Mouse (Mus musculus) ZHBTc4 (cell line): ENCODE results near the gene Gm20388.
A peak's percentile ranks its signal among the peaks of the same experiment; 100 is the strongest.

ENCODE experiments used
- DNase-seq: peaks from one replicate; pipeline ENCODE4 v3.0.0-alpha.2; 2011; ENCODE audit warnings: low read depth, low spot score

Gm20388 gene

GRCm38 (mm10) chr8:122155964-122156363 is 2245.3 kb downstream of the Gm20388 start:
- DNase-seq: no peak

- DNase-seq: no peak
Measured at GRCm38 (mm10) chr8:122157689-122158088, 2247.0 kb downstream of the Gm20388 start.

GRCm38 (mm10) chr8:122160165-122160564 is 2249.5 kb downstream of the Gm20388 start:
- no peak for DNase-seq

DNA sequence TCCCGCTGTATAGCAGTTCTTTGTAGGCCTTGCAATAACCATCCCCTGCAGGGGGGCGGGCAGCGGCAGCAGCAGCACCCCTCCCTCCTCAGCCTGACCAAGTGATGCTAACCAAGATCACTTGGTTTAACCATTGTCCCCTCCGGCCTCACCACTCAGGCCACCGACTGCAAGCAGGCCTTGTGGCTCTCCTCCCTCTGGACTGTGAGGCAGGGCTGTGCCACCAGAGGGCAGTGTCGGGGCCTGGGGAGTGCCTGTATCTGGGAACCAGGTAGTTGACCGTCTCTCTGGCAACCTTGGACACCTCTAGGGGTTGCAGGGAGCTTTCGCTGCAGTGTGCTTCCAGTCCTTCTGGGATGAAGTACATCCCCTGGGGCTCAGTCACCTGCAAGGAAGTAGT is 2252.4 kb downstream of the Gm20388 start:
- DNase-seq: peak; percentile 79

- no peak for DNase-seq
Measured at GRCm38 (mm10) chr8:122167204-122167860, 2256.7 kb downstream of the Gm20388 start.

- DNase-seq: no peak
Measured at GRCm38 (mm10) chr8:122169446-122169845, 2258.8 kb downstream of the Gm20388 start.

GRCm38 (mm10) chr8:122171823-122172222 is 2261.2 kb downstream of the Gm20388 start:
- no peak for DNase-seq

DNA sequence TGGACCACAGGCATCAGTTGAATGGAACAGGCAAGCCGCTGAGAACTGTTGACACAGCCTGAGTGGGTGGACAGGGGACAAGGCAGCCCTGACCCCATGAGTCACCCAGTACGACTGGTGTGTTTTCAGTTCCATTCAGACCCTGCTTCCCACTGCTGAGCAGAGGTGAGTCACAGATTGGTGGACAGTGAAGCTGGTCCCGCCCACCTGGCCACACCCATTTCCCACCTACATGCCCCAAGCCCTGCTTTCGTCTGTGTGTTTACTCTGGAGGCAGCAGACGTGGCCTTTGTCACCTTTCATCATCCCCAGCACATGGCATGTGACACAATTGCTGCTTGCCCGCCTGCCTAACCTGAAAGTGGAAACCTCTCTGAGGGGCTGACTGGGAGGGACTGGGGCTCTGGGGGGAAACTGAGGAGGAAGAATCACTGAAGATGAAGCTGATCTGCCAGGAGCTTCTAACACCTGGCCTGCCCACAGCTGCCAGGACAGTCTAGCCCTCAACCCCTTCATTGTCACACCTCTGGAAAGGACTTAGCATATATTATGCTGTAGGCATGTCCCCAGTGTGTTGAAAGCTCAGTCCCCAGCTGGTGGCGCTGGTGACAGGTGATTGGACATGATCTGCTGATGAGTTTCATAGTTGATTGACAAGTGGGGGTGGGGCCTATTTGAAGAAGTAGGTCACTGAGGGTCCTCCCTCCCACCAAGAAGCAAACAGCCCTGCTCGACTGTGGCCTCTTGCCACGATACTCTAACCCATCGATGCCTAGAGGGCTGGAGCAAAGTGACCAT is 2263.7 kb downstream of the Gm20388 start:
- DNase-seq: no peak

- no peak for DNase-seq
Measured at GRCm38 (mm10) chr8:122178392-122178890, 2267.8 kb downstream of the Gm20388 start.

- no peak for DNase-seq
Measured at GRCm38 (mm10) chr8:122179354-122179753, 2268.7 kb downstream of the Gm20388 start.

- DNase-seq: no peak
Measured at GRCm38 (mm10) chr8:122180116-122180515, 2269.5 kb downstream of the Gm20388 start.

DNA sequence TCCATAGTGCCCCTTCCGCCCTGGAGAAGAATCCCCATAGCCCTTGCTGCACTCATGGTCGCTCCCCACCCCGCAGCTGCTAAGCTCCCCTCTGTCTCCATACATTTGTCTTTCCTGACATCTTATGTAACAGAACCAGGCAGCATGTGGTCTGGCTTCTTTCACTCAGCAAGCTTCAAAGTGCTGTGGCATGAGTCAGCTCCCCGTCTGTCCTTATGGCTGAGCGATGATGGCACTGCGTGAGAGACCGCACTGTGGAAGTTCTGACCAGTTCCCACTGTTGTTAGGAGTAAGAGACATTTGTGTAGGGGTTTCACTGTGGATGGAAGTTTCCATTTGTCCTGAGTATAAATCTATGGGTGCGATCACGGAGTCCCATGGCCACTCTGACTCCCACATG is 2270.8 kb downstream of the Gm20388 start:
- DNase-seq: no peak

DNA sequence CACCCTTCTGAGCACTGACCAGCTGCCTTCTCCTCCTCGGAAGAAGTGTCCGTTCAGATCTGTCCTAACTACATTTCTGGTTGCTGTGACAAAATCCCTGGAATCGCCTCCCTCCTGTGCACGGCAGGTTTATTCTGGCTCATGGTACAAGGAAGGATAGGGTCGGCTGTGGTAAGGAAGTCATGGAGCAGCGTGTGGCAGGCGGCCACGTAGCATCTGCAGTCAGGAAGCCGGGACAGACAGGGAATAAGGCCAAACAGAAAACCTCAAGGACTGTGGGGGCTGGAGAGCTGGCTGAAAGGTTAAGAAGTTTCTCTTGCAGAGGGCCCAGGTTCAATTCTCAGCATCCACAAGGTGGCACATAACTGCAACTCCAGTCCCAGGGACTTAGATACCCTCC is 2271.3 kb downstream of the Gm20388 start:
- DNase-seq: no peak

- DNase-seq: no peak
Measured at GRCm38 (mm10) chr8:122186363-122186974, 2275.8 kb downstream of the Gm20388 start.

DNA sequence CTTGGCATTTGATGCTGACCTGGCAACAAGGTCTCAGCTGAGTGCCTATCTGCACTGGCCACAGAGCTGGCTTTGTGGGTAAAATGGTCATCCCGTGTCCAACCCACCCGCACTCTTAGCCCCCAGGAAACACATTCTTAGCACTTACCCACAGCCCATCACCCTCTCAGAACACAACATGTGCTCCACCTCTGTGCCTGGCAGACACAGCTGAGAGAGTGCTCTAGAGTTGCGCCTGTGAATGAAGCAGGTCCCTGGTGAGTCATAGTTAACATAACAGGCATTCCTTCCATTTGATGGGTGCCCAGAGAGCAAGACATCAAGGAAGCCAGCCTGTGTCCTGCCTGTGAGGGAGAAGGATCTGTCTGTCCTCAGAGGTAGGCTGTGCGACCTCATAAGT is 2276.6 kb downstream of the Gm20388 start:
- DNase-seq: no peak

DNA sequence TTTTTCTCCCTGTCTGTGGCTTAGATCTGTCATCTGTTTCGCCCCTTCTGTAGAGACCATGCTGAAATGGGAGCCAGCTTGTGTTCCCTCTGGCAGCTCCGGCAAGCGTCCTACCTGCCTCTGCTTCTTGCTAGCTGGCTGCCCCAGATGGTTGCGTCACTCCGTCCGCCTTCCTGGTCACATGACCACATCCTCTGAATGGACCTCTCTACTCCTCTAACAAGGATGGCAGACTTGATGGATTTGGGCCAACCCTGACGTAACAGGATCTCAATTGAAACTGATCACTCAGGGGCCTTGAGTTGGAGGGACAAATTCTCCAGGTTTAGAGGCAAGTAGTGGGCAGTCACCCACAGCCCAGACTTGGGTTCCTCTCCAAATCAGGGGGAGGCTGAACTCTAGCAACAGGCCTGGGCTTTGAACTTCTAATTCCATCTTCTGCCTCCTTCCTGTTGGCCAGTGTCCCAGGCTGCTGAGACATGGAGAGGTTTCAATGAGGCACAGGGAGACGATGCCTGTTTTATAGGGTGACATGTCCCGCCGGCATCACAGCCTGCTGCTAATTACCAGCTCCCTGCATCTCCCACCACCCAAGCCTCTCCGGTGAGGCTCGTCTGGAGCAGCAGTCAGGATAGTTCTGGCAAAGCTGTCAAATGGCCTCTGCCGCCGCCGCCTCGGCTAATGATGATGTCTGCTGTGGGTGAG is 2279.9 kb downstream of the Gm20388 start:
- DNase-seq: peak; percentile 19

DNA sequence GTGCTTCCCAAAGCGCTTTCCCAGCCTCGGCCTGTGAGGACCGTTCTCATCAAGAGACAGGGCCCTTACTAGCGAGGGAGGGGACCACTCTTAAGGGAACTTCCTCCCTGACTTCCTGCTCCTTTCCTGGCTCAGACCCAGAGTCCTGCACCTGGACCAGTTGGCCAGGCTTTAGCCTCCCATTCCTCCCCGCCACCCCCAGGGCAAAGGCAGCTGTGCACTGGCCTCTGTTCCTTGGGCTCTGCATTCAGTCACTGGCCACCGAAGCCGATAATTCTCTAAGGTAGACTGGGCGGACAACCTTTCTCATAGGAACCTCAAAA is 2280.4 kb downstream of the Gm20388 start:
- DNase-seq: peak; percentile 33

DNA sequence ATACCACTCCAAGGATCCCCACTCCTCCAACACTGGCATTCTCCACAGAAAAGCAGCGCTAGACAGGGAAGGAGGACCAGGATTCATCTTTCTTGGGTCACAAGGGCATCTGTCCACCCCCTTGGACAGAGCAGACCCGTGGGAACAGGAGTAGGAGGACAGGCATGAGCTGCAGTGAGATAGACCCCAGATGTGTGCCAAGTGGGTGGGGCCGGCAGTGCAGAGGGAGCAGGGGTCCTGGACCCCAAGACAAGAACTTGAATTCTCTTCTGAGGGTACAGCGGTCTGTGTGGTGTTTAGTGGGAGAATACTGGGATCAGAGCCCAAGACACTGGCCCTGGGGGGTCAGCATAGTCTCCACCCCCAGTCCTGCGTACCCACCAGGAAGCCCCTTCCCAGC is 2282.1 kb downstream of the Gm20388 start:
- DNase-seq: no peak

DNA sequence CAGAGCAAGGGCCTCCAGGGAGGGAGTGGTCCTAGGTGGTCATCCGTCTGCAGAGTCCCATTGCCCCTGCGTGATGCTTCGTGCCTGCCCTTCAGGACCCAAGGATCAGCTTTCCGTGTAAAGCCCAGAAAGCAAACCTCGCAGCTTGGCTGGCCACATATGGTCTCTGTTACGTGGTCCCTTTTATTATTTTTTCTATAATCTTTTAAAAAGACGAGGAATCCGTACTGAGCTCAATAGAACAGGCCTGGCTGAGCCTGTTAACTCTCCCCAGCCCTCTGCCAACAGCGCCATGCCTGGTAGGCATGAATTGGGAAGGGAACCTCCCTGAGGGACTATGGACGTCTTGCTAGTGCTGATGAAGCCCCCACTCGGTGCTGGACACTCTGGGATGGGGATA is 2282.9 kb downstream of the Gm20388 start:
- no peak for DNase-seq

DNA sequence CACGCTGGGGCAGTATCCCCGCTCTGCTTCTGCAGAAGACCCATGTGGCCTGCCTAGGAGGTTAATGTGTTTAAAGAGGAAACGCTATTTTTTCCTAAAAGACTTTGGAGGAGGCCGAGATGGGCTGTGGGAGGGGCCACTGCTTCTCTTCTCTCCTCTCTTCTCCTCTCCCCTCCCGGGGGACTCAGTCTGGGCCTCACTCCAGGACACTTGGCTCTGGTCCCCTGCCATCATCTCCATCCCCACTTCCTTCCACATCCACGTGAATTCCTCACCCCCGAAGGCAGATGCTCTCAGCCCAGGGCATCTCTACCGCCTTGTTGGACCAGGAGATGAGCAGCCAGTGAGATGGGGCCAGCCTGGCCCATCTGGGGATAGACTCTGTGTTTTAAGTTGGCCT is 2283.8 kb downstream of the Gm20388 start:
- DNase-seq: no peak

GRCm38 (mm10) chr8:122197342-122197741 is 2286.7 kb downstream of the Gm20388 start:
- DNase-seq: no peak

DNA sequence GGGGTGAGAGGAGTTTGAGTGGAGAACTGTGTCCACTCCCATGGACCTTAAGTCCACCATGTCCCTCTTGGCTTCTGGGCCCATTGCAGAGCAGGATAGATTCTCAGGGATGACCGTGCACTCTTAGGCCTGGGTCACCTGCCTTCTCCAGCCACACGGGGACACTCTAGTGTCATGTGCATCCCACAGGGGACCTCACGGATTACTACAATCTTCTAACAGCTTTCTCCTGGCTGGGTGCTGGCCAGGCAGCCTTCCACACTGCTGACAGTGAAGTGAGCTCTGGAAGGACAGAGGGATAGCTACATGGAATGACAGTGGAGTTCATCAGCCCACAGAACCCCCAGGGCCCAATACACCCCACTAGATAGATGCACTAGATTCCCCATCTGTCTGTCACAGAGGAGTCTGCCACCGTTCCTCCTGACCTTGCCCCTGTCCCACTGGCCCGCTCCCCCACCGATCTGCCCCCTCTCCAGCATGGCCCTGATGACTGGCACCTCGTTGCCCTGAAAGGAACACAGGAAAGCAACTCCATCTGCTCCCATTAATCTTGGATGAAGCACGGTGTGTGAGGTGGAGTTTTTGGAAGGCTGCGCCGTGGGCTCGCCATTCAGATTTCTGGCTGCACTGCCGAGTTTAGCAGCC is 2287.9 kb downstream of the Gm20388 start:
- no peak for DNase-seq
